In genomic region chr17:45505941-45506465, GRCm38 (mm10) we compare ENCODE assay signal across 10 mouse cellular contexts. TPM values are rescaled to one million over a fixed set of nuclear protein-coding genes. Genes with fewer than 3 reads are reported as not detected.
DNase-seq lines count a peak whose midpoint lies in the region; ATAC-seq and TF ChIP-seq lines count a peak whose summit lies in the region.
"Had no signal": no experiment of that assay in that cellular context is flagged by ENCODE, and none has a peak within 500 bp of the region (broad histone marks: within the 10 kb centered on the region; RNA-seq: fewer than 3 reads in every experiment).

No protein-coding gene starts in this region.

- DNase-seq in heart, embryonic 10.5 days (ENCODE audit: low spot score): no peak
- no peak for DNase-seq in heart, adult 2 months
- DNase-seq in midbrain, embryonic 10.5 days (ENCODE audit: low spot score): no peak
- no peak for DNase-seq in midbrain, postnatal 0 days (ENCODE audit: low spot score)
- DNase-seq in right cerebral cortex, postnatal 36 days (ENCODE audit: low spot score in 2 of 2): no peak
- no peak for DNase-seq in thymus, postnatal 36 days

- TF ChIP-seq EP300 in heart, adult 2 months (IDR thresholded peaks at IDR 0.05; ENCODE audit: insufficient read depth, low read depth, low read length): no peak

- TF ChIP-seq POLR2A in heart, adult 2 months (IDR thresholded peaks at IDR 0.05; ENCODE audit: insufficient read depth, low read depth, low read length): no peak

- no peak for TF ChIP-seq CTCF in heart, adult 2 months (IDR thresholded peaks at IDR 0.05)
- TF ChIP-seq CTCF in midbrain, postnatal 0 days (IDR thresholded peaks at IDR 0.05): no peak

- no peaks in the 10 kb centered on the region for H3K9me3 ChIP-seq in heart, embryonic 10.5 days
- no peaks in the 10 kb centered on the region for H3K9me3 ChIP-seq in midbrain, embryonic 10.5 days (replicated peaks)
- no peaks in the 10 kb centered on the region for H3K9me3 ChIP-seq in midbrain, postnatal 0 days (ENCODE audit: low read length)
- H3K9me3 ChIP-seq in forebrain, embryonic 16.5 days (ENCODE audit: control insufficient read depth, low read length): no peaks in the 10 kb centered on the region
- H3K9me3 ChIP-seq in neural tube, embryonic 13.5 days: no peaks in the 10 kb centered on the region

- H3K36me3 ChIP-seq in heart, embryonic 10.5 days: peaks cover 26% of the 10 kb centered on the region
- no peaks in the 10 kb centered on the region for H3K36me3 ChIP-seq in heart, adult 2 months (ENCODE audit: control insufficient read depth, insufficient read depth, low read length)
- H3K36me3 ChIP-seq in midbrain, embryonic 10.5 days: peaks cover 24% of the 10 kb centered on the region
- peaks cover 7% of the 10 kb centered on the region for H3K36me3 ChIP-seq in midbrain, postnatal 0 days (ENCODE audit: insufficient read depth, low read length)
- H3K36me3 ChIP-seq in forebrain, embryonic 16.5 days (ENCODE audit: control insufficient read depth, insufficient read depth): no peaks in the 10 kb centered on the region
- H3K36me3 ChIP-seq in neural tube, embryonic 13.5 days: peaks cover 23% of the 10 kb centered on the region

- H3K4me1 ChIP-seq in heart, embryonic 10.5 days: peaks cover 23% of the 10 kb centered on the region
- peaks cover 2% of the 10 kb centered on the region for H3K4me1 ChIP-seq in heart, adult 2 months (ENCODE audit: control insufficient read depth, insufficient read depth, low read length)
- peaks cover 17% of the 10 kb centered on the region for H3K4me1 ChIP-seq in midbrain, embryonic 10.5 days
- H3K4me1 ChIP-seq in midbrain, postnatal 0 days (ENCODE audit: insufficient read depth, low read length): no peaks in the 10 kb centered on the region
- H3K4me1 ChIP-seq in forebrain, embryonic 16.5 days (replicated peaks; ENCODE audit: control insufficient read depth, insufficient read depth, low read length): peaks cover 4% of the 10 kb centered on the region
- H3K4me1 ChIP-seq in neural tube, embryonic 13.5 days (replicated peaks): peaks cover 14% of the 10 kb centered on the region

- H3K27ac ChIP-seq in heart, embryonic 10.5 days: peak overlapping the region; percentile 96
- H3K27ac ChIP-seq in heart, adult 2 months: no peak overlapping the region
- no peak overlapping the region for H3K27ac ChIP-seq in midbrain, embryonic 10.5 days (replicated peaks)
- no peak overlapping the region for H3K27ac ChIP-seq in midbrain, postnatal 0 days (ENCODE audit: low read depth, low read length)
- H3K27ac ChIP-seq in forebrain, embryonic 16.5 days (ENCODE audit: low read length): no peak overlapping the region
- no peak overlapping the region for H3K27ac ChIP-seq in neural tube, embryonic 13.5 days (replicated peaks)

- H3K4me2 ChIP-seq in midbrain, postnatal 0 days (ENCODE audit: low read depth, low read length, poor library complexity, severe bottlenecking): no peak overlapping the region
- no peak overlapping the region for H3K4me2 ChIP-seq in forebrain, embryonic 16.5 days (ENCODE audit: low read length)
- no peak overlapping the region for H3K4me2 ChIP-seq in neural tube, embryonic 13.5 days

- intact Hi-C loops in heart, adult 2 months (cut with DNase I): loop anchor here (2.0 kb wide), 2 partner anchors 49 to 71 kb away; partner anchors contain the start of gene Nfkbie

- no peak overlapping the region for H3K9ac ChIP-seq in heart, adult 2 months (ENCODE audit: low read depth, low read length)
- no peak overlapping the region for H3K9ac ChIP-seq in midbrain, postnatal 0 days (replicated peaks; ENCODE audit: low read length, poor library complexity, severe bottlenecking)
- H3K9ac ChIP-seq in forebrain, embryonic 16.5 days (replicated peaks; ENCODE audit: low read depth, low read length): no peak overlapping the region
- 0 out of 2 replicates have a peak overlapping the region, but pooled peaks have one; percentile 31 for H3K9ac ChIP-seq in neural tube, embryonic 13.5 days

- WGBS in heart, embryonic 10.5 days: 69% methylated on average over 6 of the region's 6 CpGs
- WGBS in heart, adult 2 months: 60% methylated on average over 6 of the region's 6 CpGs
- WGBS in midbrain, embryonic 10.5 days: 68% methylated on average over 6 of the region's 6 CpGs
- 80% methylated on average over 6 of the region's 6 CpGs for WGBS in midbrain, postnatal 0 days
- WGBS in forebrain, embryonic 16.5 days: 75% methylated on average over 6 of the region's 6 CpGs
- 74% methylated on average over 6 of the region's 6 CpGs for WGBS in neural tube, embryonic 13.5 days

- ATAC-seq in midbrain, postnatal 0 days (ENCODE audit: low FRiP score): no peak
- ATAC-seq in forebrain, embryonic 16.5 days: peak; percentile 9; the same call in 1 of the 2 replicates
- peak; percentile 37; the same call in 1 of the 2 replicates for ATAC-seq in neural tube, embryonic 13.5 days (ENCODE audit: low read depth)

- no peaks in the 10 kb centered on the region for H3K79me2 ChIP-seq in heart, adult 2 months (replicated peaks; ENCODE audit: control insufficient read depth, insufficient read depth, low read length)

- H3K4me3 ChIP-seq in heart, embryonic 10.5 days: peak overlapping the region; percentile 79; the same call in 1 of the 2 replicates
- H3K4me3 ChIP-seq in heart, adult 2 months: no peak overlapping the region
- H3K4me3 ChIP-seq in midbrain, embryonic 10.5 days: peak overlapping the region; percentile 83
- no peak overlapping the region for H3K4me3 ChIP-seq in midbrain, postnatal 0 days (ENCODE audit: low read depth, low read length)
- no peak overlapping the region for H3K4me3 ChIP-seq in forebrain, embryonic 16.5 days (replicated peaks; ENCODE audit: low read length)
- H3K4me3 ChIP-seq in neural tube, embryonic 13.5 days: no peak overlapping the region

- H3K27me3 ChIP-seq in heart, embryonic 10.5 days (ENCODE audit: insufficient read depth, poor library complexity, severe bottlenecking): no peaks in the 10 kb centered on the region
- no peaks in the 10 kb centered on the region for H3K27me3 ChIP-seq in heart, adult 2 months (ENCODE audit: control insufficient read depth, insufficient read depth, low read length)
- H3K27me3 ChIP-seq in midbrain, embryonic 10.5 days (ENCODE audit: low read depth, poor library complexity, severe bottlenecking): no peaks in the 10 kb centered on the region
- no peaks in the 10 kb centered on the region for H3K27me3 ChIP-seq in midbrain, postnatal 0 days (ENCODE audit: insufficient read depth, low read length)
- H3K27me3 ChIP-seq in forebrain, embryonic 16.5 days (replicated peaks; ENCODE audit: control insufficient read depth, insufficient read depth, low read length): no peaks in the 10 kb centered on the region
- H3K27me3 ChIP-seq in neural tube, embryonic 13.5 days: no peaks in the 10 kb centered on the region

RNA-seq across cellular contexts. Expression of gene Aars2, which starts 0.6 kb away (rescaled TPM):
- 28.7 and 30.9 TPM in 2 replicates for polyA plus RNA-seq in heart, embryonic 10.5 days (2016; fragmentation: Nextera tagmentation; extraction: Ambion mirVana)
- total RNA-seq in heart, adult 2 months (2021): 10 to 100 TPM; 17.2 to 18.4 TPM
- polyA plus RNA-seq in heart, adult 2 months (2012; rRNA removed): 17.6 and 18.2 TPM in 2 replicates
- 33.9 and 35.7 TPM in 2 replicates for polyA plus RNA-seq in midbrain, embryonic 10.5 days (2016; fragmentation: Nextera tagmentation; extraction: Ambion mirVana)
- 19.8 and 31.4 TPM in 2 replicates for total RNA-seq in midbrain, postnatal 0 days (2014; rRNA removed)
- polyA plus RNA-seq in midbrain, postnatal 0 days (2015; fragmentation: Nextera tagmentation; extraction: Ambion mirVana): 13.9 and 15.2 TPM in 2 replicates
- polyA plus RNA-seq in forebrain, embryonic 16.5 days (2015; fragmentation: Nextera tagmentation; extraction: Ambion mirVana): 17.6 and 19.1 TPM in 2 replicates
- 17.1 and 18.2 TPM in 2 replicates for polyA plus RNA-seq in neural tube, embryonic 13.5 days (2015; fragmentation: Nextera tagmentation; extraction: Ambion mirVana)

RNA-seq across cellular contexts. Expression of gene Tcte1, which starts 17.2 kb away (rescaled TPM):
- 0.36 and 0.80 TPM in 2 replicates for polyA plus RNA-seq in heart, embryonic 10.5 days (2016; fragmentation: Nextera tagmentation; extraction: Ambion mirVana)
- not detected for total RNA-seq in heart, adult 2 months (2021)
- polyA plus RNA-seq in heart, adult 2 months (2012; rRNA removed): 0.09 and 0.90 TPM in 2 replicates
- 1.4 and 1.7 TPM in 2 replicates for polyA plus RNA-seq in midbrain, embryonic 10.5 days (2016; fragmentation: Nextera tagmentation; extraction: Ambion mirVana)
- total RNA-seq in midbrain, postnatal 0 days (2014; rRNA removed): 0.99 and 1.2 TPM in 2 replicates
- polyA plus RNA-seq in midbrain, postnatal 0 days (2015; fragmentation: Nextera tagmentation; extraction: Ambion mirVana): 4.2 and 4.6 TPM in 2 replicates
- 4.7 and 4.8 TPM in 2 replicates for polyA plus RNA-seq in forebrain, embryonic 16.5 days (2015; fragmentation: Nextera tagmentation; extraction: Ambion mirVana)
- 3.3 and 3.6 TPM in 2 replicates for polyA plus RNA-seq in neural tube, embryonic 13.5 days (2015; fragmentation: Nextera tagmentation; extraction: Ambion mirVana)
- total RNA-seq: megakaryocyte progenitor cell, adult 5-6 weeks had no signal

RNA-seq across cellular contexts. Expression of gene Spats1, which starts 30.8 kb away (rescaled TPM):
- 0.34 and 0.57 TPM in 2 replicates for polyA plus RNA-seq in heart, embryonic 10.5 days (2016; fragmentation: Nextera tagmentation; extraction: Ambion mirVana)
- under 1 TPM in 1 of 2 experiments, not detected in 1; 0.16 TPM for total RNA-seq in heart, adult 2 months (2021)
- polyA plus RNA-seq in heart, adult 2 months (2012; rRNA removed): 0.38 TPM in 1 of 2 replicates, not detected in the other
- polyA plus RNA-seq in midbrain, embryonic 10.5 days (2016; fragmentation: Nextera tagmentation; extraction: Ambion mirVana): 0.42 and 0.71 TPM in 2 replicates
- 2.3 and 5.8 TPM in 2 replicates for total RNA-seq in midbrain, postnatal 0 days (2014; rRNA removed)
- polyA plus RNA-seq in midbrain, postnatal 0 days (2015; fragmentation: Nextera tagmentation; extraction: Ambion mirVana): 3.4 and 3.6 TPM in 2 replicates
- 1.1 and 1.5 TPM in 2 replicates for polyA plus RNA-seq in forebrain, embryonic 16.5 days (2015; fragmentation: Nextera tagmentation; extraction: Ambion mirVana)
- polyA plus RNA-seq in neural tube, embryonic 13.5 days (2015; fragmentation: Nextera tagmentation; extraction: Ambion mirVana): 0.62 and 1.5 TPM in 2 replicates
- total RNA-seq: megakaryocyte progenitor cell, adult 5-6 weeks had no signal
- polyA plus RNA-seq: large intestine, adult 2 months had no signal

RNA-seq across cellular contexts. Expression of gene Tmem151b, which starts 43.5 kb away (rescaled TPM):
- polyA plus RNA-seq in heart, embryonic 10.5 days (2016; fragmentation: Nextera tagmentation; extraction: Ambion mirVana): 0.84 and 1.7 TPM in 2 replicates
- total RNA-seq in heart, adult 2 months (2021): under 1 TPM in 1 of 2 experiments, not detected in 1; 0.07 TPM
- polyA plus RNA-seq in heart, adult 2 months (2012; rRNA removed): 0.04 and 0.06 TPM in 2 replicates
- 7.0 and 10.2 TPM in 2 replicates for polyA plus RNA-seq in midbrain, embryonic 10.5 days (2016; fragmentation: Nextera tagmentation; extraction: Ambion mirVana)
- total RNA-seq in midbrain, postnatal 0 days (2014; rRNA removed): 77.9 and 95.6 TPM in 2 replicates
- 29.1 and 30.7 TPM in 2 replicates for polyA plus RNA-seq in midbrain, postnatal 0 days (2015; fragmentation: Nextera tagmentation; extraction: Ambion mirVana)
- polyA plus RNA-seq in forebrain, embryonic 16.5 days (2015; fragmentation: Nextera tagmentation; extraction: Ambion mirVana): 37.4 and 41.3 TPM in 2 replicates
- polyA plus RNA-seq in neural tube, embryonic 13.5 days (2015; fragmentation: Nextera tagmentation; extraction: Ambion mirVana): 19.4 and 22.6 TPM in 2 replicates

RNA-seq across cellular contexts. Expression of gene Nfkbie, which starts 49.5 kb away (rescaled TPM):
- polyA plus RNA-seq in heart, embryonic 10.5 days (2016; fragmentation: Nextera tagmentation; extraction: Ambion mirVana): 2.8 and 3.7 TPM in 2 replicates
- 1 to 10 TPM; 1.1 TPM for total RNA-seq in heart, adult 2 months (2021)
- 1.6 and 2.2 TPM in 2 replicates for polyA plus RNA-seq in heart, adult 2 months (2012; rRNA removed)
- polyA plus RNA-seq in midbrain, embryonic 10.5 days (2016; fragmentation: Nextera tagmentation; extraction: Ambion mirVana): 8.6 and 9.2 TPM in 2 replicates
- total RNA-seq in midbrain, postnatal 0 days (2014; rRNA removed): 2.0 and 4.8 TPM in 2 replicates
- polyA plus RNA-seq in midbrain, postnatal 0 days (2015; fragmentation: Nextera tagmentation; extraction: Ambion mirVana): 2.5 and 3.1 TPM in 2 replicates
- 3.9 and 5.0 TPM in 2 replicates for polyA plus RNA-seq in forebrain, embryonic 16.5 days (2015; fragmentation: Nextera tagmentation; extraction: Ambion mirVana)
- 5.3 and 5.6 TPM in 2 replicates for polyA plus RNA-seq in neural tube, embryonic 13.5 days (2015; fragmentation: Nextera tagmentation; extraction: Ambion mirVana)

Comparison
In these comparisons a context has a peak if more than half of its experiments do, and no peak if none do; other contexts are left out.
1. H3K4me3 ChIP-seq: peak in heart, embryonic 10.5 days (single experiment) and midbrain, embryonic 10.5 days (single experiment); none in heart, adult 2 months (single experiment), midbrain, postnatal 0 days (single experiment), forebrain, embryonic 16.5 days (single experiment) and neural tube, embryonic 13.5 days (single experiment).